Comparison of ENCODE assay signal across 8 mouse cellular contexts in the genomic region with DNA sequence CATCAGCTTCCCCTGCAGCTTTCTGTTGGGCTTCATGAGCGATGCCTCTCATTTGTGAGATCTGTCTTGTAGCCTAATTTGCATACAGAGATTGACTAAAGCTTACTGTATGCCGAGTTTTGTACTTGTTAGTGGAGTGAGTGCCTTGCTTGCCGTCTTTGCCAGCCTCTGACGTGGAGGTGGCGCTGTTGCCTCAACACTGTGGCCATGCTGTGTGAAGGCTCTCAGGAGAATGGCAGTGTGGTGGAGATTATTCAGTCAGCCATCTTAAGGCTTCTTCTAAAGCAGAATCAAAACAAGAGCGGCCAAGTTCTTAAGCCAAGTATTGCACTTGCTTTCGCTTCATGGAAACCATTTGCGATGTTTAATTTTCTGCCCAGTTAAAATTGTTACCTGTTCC. TPM values are rescaled to one million over a fixed set of nuclear protein-coding genes. Genes with fewer than 3 reads are reported as not detected.
DNase-seq lines count a peak whose midpoint lies in the region; ATAC-seq and TF ChIP-seq lines count a peak whose summit lies in the region.

No protein-coding gene starts in this region.

- TF ChIP-seq POLR2A in lung, adult 2 months (IDR thresholded peaks at IDR 0.05; ENCODE audit: borderline replicate concordance, extremely low read depth, low read depth, low read length), result no peak
- no peak for TF ChIP-seq POLR2A in kidney, adult 2 months (IDR thresholded peaks at IDR 0.05; ENCODE audit: low read depth, low read length)

- 71% methylated on average over 8 of the region's 8 CpGs for WGBS in lung, adult 2 months
- 79% methylated on average over 8 of the region's 8 CpGs for WGBS in kidney, adult 2 months
- WGBS in forebrain, embryonic 13.5 days, result 72% methylated on average over 8 of the region's 8 CpGs

- no peak for ATAC-seq in CD4-positive, CD25-positive, alpha-beta regulatory T cell, adult 4 months
- ATAC-seq in megakaryocyte progenitor cell, adult 5-6 weeks (replicated peaks; ENCODE audit: poor library complexity), result peak; percentile 97
- ATAC-seq in forebrain, embryonic 13.5 days, result no peak

- no peak overlapping the region for H3K4me3 ChIP-seq in lung, adult 2 months (replicated peaks; ENCODE audit: extremely low read depth, low read depth, low read length)
- H3K4me3 ChIP-seq in kidney, adult 2 months (ENCODE audit: insufficient read depth, low read depth, low read length), result no peak overlapping the region
- no peak overlapping the region for H3K4me3 ChIP-seq in forebrain, embryonic 13.5 days

- H3K4me2 ChIP-seq in forebrain, embryonic 13.5 days, result no peak overlapping the region

- H3K9me3 ChIP-seq in forebrain, embryonic 13.5 days (replicated peaks), result no peaks in the 10 kb centered on the region

- DNase-seq in CD4-positive, CD25-positive, alpha-beta regulatory T cell, adult 2 months (ENCODE audit: low read depth, low spot score), result peak; percentile 46
- DNase-seq in lung, adult 2 months, result no peak
- DNase-seq in lung, postnatal 25 days (ENCODE audit: low spot score), result no peak
- peak; percentile 36 for DNase-seq in kidney, adult 2 months
- no peak for DNase-seq in spleen, adult 12 weeks (ENCODE audit: low spot score)

- TF ChIP-seq CTCF in lung, adult 2 months (IDR thresholded peaks at IDR 0.05; ENCODE audit: insufficient read depth, low read length), result peak; percentile 52; the same call in 1 of the 2 replicates
- peak; percentile 52 for TF ChIP-seq CTCF in kidney, adult 2 months (conservative IDR thresholded peaks at IDR 0.05; ENCODE audit: insufficient read depth, insufficient read length, low read depth, low read length)

- no peak overlapping the region for H3K9ac ChIP-seq in forebrain, embryonic 13.5 days

- no peaks in the 10 kb centered on the region for H3K4me1 ChIP-seq in lung, adult 2 months (ENCODE audit: control insufficient read depth, insufficient read depth, low read length)
- peaks cover 24% of the 10 kb centered on the region for H3K4me1 ChIP-seq in kidney, adult 2 months (ENCODE audit: control insufficient read depth, insufficient read depth, low read length)
- peaks cover 12% of the 10 kb centered on the region for H3K4me1 ChIP-seq in forebrain, embryonic 13.5 days

- H3K27me3 ChIP-seq in kidney, adult 2 months (replicated peaks; ENCODE audit: control insufficient read depth, insufficient read depth, low read length), result no peaks in the 10 kb centered on the region
- no peaks in the 10 kb centered on the region for H3K27me3 ChIP-seq in forebrain, embryonic 13.5 days

- no peaks in the 10 kb centered on the region; the same call in 1 of the 2 replicates for H3K36me3 ChIP-seq in kidney, adult 2 months (ENCODE audit: control insufficient read depth, insufficient read depth, low read length)
- peaks cover 42% of the 10 kb centered on the region for H3K36me3 ChIP-seq in forebrain, embryonic 13.5 days (ENCODE audit: poor library complexity, severe bottlenecking)

- H3K27ac ChIP-seq in kidney, adult 2 months (ENCODE audit: insufficient read depth, low read depth, low read length), result no peak overlapping the region
- no peak overlapping the region for H3K27ac ChIP-seq in forebrain, embryonic 13.5 days

RNA-seq across cellular contexts. Expression of a gene that starts 59.6 kb away (rescaled TPM):
- polyA plus RNA-seq in CD4-positive, CD25-positive, alpha-beta regulatory T cell, adult 4 months (2017; shearing (Covaris generic)), result 1 to 10 TPM; 1.5 to 5.2 TPM
- polyA plus RNA-seq in lung, adult 2 months (2012; rRNA removed), result 103 and 123 TPM in 2 replicates
- 32.4 and 33.7 TPM in 2 replicates for polyA plus RNA-seq in kidney, adult 2 months (2012; rRNA removed)
- 6.0 and 8.4 TPM in 2 replicates for total RNA-seq in megakaryocyte progenitor cell, adult 5-6 weeks (2015)
- total RNA-seq in megakaryocyte progenitor cell, adult 5-6 weeks (2017), result 3.9 and 6.5 TPM in 2 replicates
- 108 and 122 TPM in 2 replicates for polyA plus RNA-seq in forebrain, embryonic 13.5 days (2015; fragmentation: Nextera tagmentation; extraction: Ambion mirVana)

Comparison
In these comparisons a context has a peak if more than half of its experiments do, and no peak if none do; other contexts are left out.
1. DNase-seq: peak in CD4-positive, CD25-positive, alpha-beta regulatory T cell, adult 2 months (single experiment) and kidney, adult 2 months (single experiment); none in lung, adult 2 months (single experiment), lung, postnatal 25 days (single experiment) and spleen, adult 12 weeks (single experiment).